Mouse (Mus musculus) frontal cortex, adult 2 months (tissue): ENCODE measurements around the gene Lrp5. TPM values are rescaled to one million over a fixed set of nuclear protein-coding genes. Genes with fewer than 3 reads are reported as not detected.

Experiments used
- DNase-seq, 2 experiments: peaks; one replicate each; pipeline ENCODE4 v3.0.0; 2022; ENCODE audit warnings: low spot score in 1 of 2; ENCODE audit errors: extremely low spot score in 1 of 2
- polyA plus RNA-seq: library from polyadenylated mRNA; depleted of rRNA; stranded (reverse); fragments of >200 nt; gene quantifications from 2 replicates; pipeline ENCODE4 v1.2.3, GENCODE M21; 2012; rRNA removed

Gene Lrp5
- polyA plus RNA-seq: 4.9 and 5.2 TPM in 2 replicates

- no peak for DNase-seq
These were observed at the start of gene Lrp5 for GRCm38 (mm10) chr19:3686215-3686894. Gene Lrp5 (minus strand): TSS chr19:3686564.

DNA sequence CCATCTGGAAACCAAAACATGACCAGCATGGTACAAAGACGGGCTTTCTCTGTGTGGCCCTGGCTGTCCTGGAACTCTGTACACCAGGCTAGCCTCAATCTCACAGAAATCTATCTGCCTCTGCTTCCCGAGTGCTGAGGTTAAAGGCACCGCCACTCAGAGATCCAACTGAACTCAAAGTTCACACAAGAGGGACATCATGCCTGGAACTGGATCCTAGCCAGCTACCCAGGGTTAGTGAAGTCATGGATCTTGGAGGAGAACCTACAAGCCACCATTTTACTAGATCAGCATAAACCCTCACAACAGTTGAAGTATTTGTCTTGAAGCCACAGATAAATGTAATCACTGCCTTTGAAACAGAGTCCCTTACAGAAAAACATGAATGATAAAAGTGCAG, 49.6 kb upstream of the Lrp5 start:
- DNase-seq: no peak

- DNase-seq: no peak
These were observed 44.6 kb upstream of the Lrp5 start for GRCm38 (mm10) chr19:3730781-3731646.

GRCm38 (mm10) chr19:3728901-3729300, 42.5 kb upstream of the Lrp5 start:
- no peak for DNase-seq

- peak; percentile 57 to 78 for DNase-seq
These were observed 38.4 kb upstream of the Lrp5 start for GRCm38 (mm10) chr19:3724779-3725178.

- DNase-seq: no peak
These were observed 37.5 kb upstream of the Lrp5 start for GRCm38 (mm10) chr19:3723904-3724303.

DNA sequence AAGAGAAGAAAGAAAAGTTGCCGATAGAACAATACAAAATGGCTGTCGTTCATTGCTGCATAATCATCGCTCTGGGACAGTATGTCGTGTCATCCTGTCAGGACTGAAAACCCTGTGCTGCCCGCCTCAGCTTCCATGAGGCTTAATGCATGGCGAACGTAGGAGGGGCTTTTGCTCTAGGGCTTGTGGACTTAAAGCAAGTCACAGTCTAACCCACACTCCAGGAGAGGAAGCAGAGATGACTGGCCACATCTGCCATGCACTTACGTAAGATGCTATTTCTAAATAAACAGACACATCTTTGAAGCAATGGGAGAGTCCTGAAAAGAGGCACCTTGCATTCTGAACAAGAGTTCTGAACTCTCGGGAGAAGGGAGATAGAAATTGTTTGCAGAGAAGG, 36.8 kb upstream of the Lrp5 start:
- no peak for DNase-seq

DNA sequence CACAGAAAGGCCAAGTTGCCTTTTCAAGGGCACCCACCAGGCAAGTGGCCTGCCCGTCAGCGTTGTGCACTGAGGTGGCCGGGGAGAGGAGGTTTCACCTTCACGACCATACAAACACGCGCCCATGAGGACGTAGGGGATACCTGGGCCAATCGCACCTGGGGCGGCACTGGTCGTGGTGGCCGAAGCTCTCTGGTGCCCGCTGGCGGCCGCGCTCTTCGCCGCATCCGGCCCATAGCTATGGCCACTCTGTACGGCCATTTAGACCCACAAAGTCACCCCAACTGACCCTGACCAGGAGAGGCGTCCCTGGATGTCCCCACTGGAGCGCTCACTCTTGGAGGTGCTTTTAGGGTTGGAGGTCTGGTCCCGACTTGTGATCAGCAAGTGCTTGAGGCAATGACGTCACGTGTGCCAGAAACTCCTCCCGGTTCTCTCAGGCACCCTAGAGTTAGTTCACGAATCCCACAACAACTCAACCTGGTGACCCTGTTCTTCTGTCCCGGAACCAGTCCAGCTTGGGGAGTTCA, 33.1 kb upstream of the Lrp5 start:
- DNase-seq: peak; percentile 46 to 56

GRCm38 (mm10) chr19:3718481-3719361, 32.4 kb upstream of the Lrp5 start:
- DNase-seq: peak; percentile 50 to 83

DNA sequence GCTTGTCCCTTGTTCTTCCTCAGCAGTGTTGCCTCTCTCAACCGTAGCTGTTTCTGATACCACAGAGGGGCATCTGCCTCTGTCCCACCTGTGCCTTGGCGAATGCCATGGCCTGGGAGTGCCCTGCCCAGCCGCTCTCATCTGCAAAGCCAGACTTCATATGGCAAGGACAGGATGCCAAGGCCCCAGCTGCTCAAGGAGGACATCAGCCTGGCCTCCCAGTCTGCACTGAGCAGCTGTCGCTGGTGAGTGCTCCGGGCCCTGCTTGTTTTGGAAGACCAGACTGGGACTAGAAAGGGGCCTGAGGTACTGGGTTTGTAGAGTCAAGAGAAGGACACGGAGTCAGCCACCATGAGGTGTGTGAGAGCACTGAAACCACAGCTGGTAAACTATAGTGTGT, 28.0 kb upstream of the Lrp5 start:
- DNase-seq: no peak

DNA sequence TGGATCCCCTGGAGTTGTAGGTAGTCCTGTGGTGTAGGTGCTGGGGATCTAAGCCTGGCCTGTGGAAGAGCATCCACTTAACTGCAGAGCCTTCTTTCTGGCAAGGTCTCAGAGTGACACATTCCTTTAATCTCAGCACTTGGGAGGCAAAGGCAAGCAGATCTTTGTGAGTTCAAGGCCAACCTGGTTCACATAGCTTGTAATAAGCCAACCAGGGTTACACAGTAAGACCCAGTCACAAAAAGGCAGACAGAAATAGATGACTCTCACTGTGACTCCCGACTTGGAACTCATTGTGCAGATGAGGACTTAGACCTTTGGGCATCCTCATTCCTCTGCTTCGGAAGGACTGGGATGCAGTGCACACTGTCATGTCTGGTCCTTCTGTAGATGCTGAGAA, 24.1 kb upstream of the Lrp5 start:
- no peak for DNase-seq

- no peak for DNase-seq
These were observed 22.8 kb upstream of the Lrp5 start for GRCm38 (mm10) chr19:3709013-3709787.

GRCm38 (mm10) chr19:3708078-3709012, 22.0 kb upstream of the Lrp5 start, which contains the start of gene 1810055G02Rik:
Gene 1810055G02Rik (plus strand): TSS chr19:3708293.
- peak; percentile 97 to 99 for DNase-seq

- peak in 1 of 2 experiments; percentile 41 for DNase-seq
These were observed 21.2 kb upstream of the Lrp5 start for GRCm38 (mm10) chr19:3707553-3707952.

- no peak for DNase-seq
These were observed 19.9 kb upstream of the Lrp5 start for GRCm38 (mm10) chr19:3706258-3706657.

- no peak for DNase-seq
These were observed 16.1 kb upstream of the Lrp5 start for GRCm38 (mm10) chr19:3702460-3702859.

DNA sequence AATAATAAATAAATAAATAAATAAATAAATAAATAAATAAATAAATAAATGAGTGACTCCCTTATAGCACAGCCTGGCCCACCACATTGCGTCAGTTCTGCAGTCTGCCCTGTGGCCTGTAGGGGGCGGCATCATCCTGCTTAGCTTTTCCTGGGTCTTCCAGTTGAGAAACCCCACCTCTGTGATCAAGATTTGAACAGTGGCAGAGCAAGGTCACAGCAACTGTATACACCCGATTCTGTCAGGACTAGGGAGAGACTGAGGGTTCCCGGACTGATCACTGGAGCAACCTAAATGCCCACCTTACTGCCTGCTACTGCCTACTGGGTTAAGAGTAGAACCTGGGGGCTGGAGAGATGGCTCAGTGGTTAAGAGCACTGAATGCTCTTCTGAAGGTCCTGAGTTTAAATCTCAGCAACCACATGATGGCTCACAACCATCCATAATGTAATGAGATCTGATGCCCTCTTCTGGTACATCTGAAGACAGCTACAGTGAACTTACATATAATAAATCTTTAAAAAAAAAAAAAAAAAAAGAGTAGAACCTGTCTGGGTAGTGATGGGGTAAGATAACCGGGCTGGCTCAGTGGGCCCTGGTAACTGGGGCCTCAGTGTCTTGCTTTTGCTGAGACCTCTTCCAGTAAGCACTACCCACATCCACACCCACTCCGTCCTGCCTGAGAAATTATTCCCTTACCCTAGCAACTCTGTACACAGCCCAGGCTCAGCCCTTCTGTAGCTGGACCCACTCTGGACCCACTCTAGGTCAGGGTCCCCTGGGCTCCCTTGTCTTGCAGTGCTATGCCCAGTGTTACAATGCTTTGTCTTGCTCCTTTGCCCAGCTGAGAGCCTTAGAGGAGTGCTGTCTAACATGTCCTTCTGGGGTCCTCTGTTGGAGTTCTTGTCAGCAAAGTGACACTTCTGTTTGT, 13.4 kb upstream of the Lrp5 start:
- peak; percentile 59 to 80 for DNase-seq

- no peak for DNase-seq
These were observed 11.7 kb upstream of the Lrp5 start for GRCm38 (mm10) chr19:3698035-3698434.
